Mouse (Mus musculus): Measurements from ENCODE around the gene Capg.
"Not testable (repeated sequence)": the region's sequence is repeated elsewhere in the genome, so short reads cannot be mapped to it uniquely, and the experiment has no call there.

Capg gene

DNA sequence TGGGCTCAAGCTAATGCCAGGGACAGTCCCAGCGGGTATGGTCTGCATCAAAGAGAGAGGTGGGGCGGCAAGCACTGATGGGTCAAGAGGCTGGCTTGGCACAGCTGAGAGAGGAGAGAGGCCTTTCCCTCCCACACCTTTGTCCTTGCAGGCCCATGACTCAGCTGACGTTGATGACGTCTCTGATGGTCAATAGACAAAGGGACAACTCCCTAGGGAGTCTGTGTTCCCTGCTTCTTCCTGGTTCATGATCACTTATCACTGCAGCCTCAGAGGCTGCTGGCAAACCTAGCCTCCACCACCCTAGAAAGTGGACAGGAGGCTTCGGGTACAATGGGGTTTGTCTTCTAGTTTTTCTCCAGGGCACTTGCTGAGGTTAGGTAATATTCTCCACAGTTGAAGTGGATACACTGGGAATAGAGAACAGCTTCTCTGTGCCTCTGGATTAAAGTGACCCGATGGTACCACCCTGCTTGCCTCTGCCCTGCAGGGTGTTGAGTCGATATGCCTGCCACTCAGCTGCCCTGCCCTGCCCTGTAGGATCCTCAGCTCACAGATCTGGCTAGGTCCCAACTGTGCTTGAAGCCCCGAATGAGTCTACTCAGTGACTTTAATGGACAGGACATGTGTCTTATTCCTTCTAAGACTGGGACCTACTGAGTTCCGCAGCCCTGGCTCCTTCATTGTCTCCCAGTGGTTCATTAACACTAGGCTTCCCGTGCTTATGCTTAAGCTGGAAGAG, 15.6 kb upstream of the Capg start:
- DNase-seq (ENCODE audit: extremely low read depth, low read depth, low spot score): no peak

DNA sequence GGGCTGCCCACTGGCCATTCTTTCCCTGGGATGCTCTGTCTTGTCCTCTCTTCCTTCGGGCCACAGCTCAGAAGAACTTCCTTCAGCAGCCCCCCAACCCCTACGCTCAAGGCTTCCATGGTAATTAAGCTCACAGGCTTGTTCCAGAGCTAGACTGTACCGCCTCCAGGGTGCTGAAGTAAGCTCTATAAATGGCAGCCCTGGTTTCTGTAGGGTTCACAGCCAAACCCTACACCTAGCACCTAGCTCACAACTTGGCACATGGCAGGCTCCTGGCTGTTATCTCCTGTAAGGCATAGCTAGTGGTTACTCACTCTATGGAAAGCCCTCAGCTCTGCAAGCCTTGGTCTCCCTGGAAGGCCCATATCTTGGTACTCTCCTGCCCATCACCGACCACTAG, 11.6 kb upstream of the Capg start:
- DNase-seq (ENCODE audit: extremely low read depth, low read depth, low spot score): no peak

DNA sequence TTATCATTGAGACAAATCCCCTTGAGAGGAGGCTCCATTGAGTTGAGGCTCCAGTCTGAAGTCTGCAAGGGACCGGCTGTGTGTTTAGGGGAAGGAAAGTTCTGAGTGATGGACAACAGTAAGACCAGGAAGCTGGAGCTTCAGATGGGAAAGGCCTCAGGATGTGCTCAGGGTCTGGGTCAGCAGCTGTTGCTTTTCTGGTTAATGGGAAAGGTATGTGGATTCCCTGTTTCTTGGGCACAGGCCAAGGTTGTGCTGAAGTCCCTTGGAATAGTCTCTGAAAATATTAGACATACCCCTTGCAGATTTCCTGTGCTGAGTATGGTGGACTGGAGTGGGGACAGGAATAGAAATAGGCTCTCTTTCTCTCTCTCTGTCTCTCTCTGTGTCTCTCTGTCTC, 10.6 kb upstream of the Capg start:
- not testable (repeated sequence) for DNase-seq (ENCODE audit: extremely low read depth, low read depth, low spot score)

DNA sequence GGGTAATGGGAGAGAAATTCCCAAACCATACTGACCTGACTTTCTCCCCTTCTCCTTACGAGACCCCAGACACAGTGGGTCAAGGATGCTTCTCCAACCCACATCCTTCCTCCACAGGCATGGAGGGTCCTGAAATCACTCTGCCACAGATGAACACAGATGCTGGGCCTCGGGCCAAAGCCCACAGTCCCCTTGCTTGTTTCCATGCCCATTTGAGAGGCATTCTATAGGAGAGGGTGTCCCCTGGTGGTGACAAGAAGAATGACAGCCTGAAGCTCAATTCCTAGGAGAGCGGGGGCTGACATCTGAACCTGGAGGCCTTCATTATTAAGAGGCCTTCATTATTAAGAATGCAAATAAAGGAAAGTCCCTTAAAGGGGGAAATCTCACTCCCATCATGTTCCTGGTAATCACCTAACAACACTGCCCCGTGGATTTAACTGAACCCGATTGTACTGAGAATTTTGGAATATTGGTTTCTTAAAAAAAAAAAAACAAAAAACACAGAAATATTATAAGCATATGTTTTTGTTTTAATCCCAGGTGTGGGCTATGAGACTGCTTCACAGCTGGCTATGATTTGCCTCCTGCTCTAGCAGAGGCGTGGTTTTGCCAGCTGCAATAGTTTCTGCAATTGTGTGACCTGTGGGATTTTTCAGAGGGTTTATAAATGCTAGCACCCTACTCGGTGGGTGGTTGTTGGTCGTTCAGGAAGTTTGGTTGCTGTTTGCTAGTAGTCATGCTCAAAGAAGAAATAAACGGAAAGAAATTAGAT, 10.0 kb upstream of the Capg start:
- no peak for DNase-seq (ENCODE audit: extremely low read depth, low read depth, low spot score)

DNA sequence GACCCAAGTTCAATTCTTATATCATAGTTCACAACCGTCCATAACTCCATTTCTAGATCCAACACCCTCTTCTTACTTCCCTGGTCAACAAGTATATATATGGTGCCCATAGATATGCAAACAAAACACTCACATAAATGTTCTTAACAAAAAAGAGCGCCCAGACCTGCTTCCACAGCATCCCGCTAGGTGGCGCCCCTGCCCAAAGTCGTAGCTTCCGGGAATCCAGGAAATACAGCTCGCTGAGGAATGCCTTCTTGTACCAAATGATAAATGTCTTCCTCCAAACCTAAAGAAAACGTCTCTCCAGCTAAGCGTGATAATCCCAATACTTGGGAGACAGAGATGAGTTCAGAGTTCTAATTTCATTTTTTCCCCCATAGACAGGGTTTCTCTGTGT, 9.0 kb upstream of the Capg start:
- DNase-seq (ENCODE audit: extremely low read depth, low read depth, low spot score): no peak

DNA sequence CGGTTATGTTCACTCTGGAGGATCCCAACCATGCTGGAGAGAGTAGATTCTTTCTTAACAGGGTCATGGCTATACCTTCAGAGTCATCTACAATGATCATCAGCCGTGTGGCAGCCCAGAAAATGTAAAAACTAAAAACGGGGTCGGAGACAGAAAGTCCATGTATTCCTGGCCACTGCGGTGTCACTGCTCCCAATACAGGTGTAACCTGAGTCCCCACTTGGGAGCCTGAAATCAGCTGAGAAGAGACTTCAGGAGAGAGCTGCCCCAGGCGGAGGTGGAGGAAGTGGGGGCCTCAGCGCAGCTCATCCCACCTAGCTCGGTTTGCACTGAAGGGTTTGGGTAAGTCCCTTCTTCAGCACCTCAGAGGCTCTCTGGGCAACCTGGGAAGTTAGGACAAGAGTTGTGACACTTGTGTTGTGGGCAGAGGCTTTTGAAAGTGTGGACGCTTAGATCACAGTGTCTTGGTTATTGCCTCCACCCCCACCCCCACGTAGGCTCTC, 6.1 kb upstream of the Capg start:
- no peak for DNase-seq (ENCODE audit: extremely low read depth, low read depth, low spot score)

DNA sequence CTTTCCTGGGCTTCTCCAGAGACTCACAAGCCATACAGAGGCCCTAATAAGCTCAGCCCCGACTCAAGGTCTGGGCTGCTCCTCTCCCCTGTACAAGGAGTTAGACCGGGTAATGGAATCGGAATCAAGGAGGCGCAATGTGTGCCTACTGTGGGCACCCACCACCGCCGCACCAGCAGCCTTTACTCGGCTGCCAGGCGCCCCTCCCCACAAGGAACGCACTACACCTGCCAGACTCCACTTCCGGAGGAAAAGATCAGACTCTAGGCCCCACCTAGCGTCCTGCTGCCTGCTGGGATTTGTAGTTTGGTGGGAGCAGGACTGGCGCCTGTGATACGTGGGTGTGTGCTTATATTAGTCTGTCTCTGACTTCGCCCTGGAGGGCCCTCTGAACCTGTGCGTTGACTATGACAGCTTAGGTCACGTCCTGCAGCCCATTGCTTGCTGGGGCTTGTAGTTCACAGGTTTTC, 5.6 kb upstream of the Capg start:
- peak; percentile 94 for DNase-seq (ENCODE audit: extremely low read depth, low read depth, low spot score)

DNA sequence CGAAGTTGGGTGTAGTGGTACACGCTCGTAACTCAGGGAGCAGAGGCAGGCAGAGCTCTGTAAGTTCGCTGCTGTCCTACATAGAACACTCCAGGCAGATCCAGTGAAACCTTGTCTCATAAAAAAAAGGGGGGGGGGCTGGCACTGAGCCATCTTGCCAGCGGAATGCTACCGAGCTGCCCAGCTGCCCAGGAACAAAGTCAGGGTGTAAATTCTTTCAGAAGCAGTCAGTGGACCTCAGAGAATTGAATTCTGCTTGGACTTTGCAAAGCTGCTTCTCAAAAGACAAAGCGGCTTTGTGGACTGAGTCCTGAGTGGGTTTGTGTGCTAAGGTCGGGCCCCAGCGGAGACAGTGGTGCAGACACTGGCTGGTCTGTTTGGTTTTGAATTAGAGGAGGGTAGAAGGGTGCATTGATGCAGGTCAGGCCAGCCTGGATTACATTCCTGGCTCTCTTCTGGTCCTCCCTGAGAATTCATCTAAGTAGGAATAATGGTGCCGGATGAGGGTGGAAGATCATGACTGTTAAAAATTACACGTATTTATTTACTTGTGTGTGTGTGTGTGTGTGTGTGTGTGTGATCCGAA, 833 bp upstream of the Capg start:
- no peak for DNase-seq (ENCODE audit: extremely low read depth, low read depth, low spot score)

DNA sequence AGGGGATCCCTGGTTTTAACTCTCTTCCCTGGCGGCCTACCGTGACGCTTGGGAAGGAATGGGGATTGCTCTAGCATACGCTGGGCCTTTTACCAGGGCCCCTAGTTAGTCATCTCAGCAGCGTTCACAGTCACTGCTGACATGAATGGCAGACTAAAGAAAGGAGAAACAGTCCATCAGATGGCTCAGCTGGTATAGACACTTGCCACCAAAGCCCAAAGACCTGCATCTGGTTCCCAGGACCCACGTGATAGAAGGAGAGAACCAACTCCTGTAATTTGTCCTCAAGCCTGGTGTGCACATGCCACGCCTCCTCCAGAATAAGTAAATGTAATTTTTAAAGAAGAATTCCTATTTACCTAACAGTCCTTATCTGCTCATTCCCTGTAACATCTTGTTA, 1.2 kb downstream of the Capg start:
- no peak for DNase-seq (ENCODE audit: extremely low read depth, low read depth, low spot score)

DNA sequence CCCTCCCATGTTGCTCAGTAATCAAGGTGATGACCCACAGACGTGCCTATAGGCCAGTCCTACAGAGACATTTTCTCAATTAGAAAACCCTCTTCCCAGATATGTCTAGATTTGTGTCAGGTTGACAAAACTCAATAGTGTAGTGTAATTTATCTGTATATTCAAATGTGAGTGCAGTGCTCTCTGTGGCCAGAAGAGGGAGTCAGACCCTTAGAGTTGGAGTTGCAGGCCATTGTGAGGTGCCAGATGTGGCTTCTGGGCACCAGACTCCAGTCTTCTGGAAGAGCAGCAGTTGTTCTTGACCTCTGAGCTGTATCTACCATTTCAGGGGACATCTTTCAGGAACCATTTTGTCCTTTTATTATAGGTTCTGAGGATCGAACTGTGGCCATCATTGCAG, 2.9 kb downstream of the Capg start:
- no peak for DNase-seq (ENCODE audit: extremely low read depth, low read depth, low spot score)

DNA sequence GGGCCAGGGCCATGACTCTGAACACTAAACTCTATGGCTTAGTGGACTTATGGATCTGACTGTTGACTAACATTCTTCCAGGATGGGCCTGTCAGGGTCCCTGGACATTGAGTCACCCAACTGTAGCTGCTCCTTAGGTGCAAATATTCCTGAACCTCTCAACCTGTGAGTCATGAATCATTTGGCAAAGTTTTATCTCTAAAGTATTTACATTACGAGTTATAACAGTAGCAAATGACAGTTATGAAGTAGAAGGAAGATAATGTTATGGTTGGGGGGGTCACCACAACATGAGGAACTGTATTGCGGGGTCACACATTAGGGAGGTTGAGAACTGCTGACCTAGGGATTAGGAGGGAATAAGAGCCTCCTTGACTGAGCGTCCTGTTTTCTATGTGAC, 3.7 kb downstream of the Capg start:
- DNase-seq (ENCODE audit: extremely low read depth, low read depth, low spot score): no peak

DNA sequence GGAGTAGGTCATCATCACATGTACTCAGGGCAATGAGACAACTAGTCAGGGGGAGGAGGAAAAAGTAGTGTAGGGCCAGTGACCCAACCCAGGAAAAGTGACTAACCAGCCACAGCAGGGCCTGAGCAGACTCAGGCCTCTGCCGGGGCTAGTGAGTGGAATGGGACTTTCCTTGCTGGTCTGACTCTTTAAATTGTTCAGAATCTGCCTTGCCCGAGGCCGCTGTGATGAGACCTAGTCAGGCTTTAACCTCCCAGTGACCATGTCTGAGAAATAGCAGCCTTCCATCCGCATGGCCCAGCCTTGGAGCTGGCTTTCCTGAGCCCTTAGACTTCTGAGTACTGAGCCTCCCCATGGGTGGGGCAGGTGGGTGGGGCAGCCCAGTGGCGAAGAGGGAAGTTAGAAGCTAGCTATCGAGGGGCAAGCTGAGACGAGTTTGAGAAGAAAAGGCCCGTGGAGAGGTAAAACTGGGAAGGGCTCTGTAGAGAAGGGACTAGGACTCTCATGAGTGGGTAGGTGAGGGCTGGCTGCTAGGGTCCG, 4.9 kb downstream of the Capg start:
- DNase-seq (ENCODE audit: extremely low read depth, low read depth, low spot score): no peak

DNA sequence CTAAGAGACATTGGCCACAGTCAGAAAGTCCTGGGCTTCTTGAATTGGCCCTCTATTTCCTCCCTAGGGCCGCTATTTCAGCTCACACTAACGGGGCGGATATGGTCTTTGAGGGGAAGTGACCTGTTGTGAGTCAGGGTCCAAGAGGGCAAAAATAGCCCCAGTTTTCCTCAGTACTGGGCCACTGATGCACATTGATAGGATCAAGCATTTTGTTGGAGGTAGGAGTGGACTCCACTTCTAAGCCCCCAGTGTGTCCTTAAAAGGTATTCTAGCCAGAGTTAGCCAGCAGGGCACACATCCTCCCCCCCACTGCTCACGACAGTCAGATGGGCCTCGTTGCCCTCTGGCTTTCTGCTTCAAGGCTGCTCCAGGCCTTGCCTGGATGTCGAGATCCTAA, 5.8 kb downstream of the Capg start:
- no peak for DNase-seq (ENCODE audit: extremely low read depth, low read depth, low spot score)

DNA sequence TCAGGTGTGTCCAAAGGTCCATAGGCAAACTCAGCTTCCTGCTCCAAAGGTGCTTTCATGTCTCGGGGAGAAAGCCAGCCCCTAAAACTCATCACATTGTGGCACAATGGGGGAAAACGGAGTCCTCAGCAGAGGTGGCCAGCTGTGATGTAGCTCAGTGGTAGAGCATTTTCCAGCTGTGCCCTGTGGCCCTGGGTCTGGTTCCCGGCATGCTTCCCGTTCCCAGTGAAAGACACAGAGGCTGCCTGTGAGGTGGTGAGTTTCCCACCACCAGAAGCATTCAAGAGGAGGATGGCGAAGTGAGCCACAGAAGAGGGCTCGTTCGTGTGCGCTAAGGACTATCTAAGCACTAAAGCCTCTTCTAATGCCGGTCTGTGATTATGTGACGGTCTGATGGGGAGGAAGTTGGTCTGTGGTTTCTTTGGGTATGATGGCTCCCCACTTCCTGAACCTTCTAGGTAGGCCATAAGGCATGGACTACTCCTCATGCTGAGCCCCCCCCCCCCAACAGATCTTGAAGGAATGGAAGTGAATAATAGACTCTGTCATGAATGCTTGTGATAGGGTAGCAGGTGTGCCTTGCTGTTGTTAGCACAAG, 6.4 kb downstream of the Capg start:
- DNase-seq (ENCODE audit: extremely low read depth, low read depth, low spot score): no peak

DNA sequence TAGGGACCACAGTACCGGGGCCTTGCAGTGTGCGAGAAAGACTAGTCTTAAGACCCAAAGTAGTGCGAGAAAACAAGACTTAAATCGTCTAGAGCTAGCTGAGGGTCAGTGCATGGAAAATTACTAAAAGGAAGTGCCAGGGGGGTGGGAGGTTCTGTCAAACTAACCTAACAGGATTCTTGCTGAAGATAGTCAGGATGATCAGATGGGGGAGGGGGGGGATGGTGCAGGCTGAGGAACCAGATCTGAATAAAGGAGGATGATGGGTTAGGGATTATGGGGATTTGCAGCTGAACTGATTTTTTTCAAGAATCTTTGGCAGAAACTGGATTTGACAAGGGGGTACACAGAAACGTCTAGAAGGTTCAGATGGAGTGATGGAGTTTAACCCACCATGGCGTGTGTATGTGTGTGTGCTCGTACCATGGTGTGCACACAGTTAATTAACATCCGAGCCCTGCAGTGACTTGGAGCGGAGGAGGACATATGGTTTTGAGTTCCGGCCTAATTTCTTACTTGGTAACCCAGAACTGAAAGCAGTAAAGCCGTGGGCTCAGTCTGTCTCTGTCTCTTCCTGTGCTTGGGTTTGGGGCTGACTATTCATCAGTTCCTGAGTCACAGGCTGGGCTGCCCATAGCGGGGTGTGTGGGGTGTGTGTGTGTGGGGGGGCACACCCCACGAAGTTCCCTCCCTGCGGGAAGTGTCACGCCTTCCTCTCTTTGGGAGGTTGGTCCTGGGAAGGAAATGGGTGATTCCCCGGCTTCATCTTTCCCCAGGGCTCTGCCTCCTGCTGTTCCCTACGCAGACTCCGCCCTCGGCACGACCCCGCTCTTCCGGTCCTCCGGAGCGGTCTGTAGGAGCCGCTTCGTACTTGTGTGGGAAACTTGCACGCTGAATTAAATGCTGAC, 8.2 kb downstream of the Capg start:
- DNase-seq (ENCODE audit: extremely low read depth, low read depth, low spot score): no peak

DNA sequence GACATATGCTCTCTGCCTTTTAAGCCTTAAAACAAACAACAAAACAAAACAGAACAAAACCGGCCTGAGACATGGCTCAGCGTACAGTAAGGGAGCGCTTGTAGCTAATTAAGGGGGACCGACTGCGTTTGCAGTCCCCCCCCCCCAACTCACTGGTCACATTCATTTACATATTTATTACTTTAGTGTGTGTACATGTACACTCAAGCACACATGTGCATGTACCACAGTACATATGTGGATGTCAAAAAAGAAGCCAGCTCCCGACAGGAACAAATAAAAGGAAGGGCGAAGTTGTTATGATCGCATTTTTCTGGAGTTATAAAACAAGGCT, 8.9 kb downstream of the Capg start:
- no peak for DNase-seq (ENCODE audit: extremely low read depth, low read depth, low spot score)

DNA sequence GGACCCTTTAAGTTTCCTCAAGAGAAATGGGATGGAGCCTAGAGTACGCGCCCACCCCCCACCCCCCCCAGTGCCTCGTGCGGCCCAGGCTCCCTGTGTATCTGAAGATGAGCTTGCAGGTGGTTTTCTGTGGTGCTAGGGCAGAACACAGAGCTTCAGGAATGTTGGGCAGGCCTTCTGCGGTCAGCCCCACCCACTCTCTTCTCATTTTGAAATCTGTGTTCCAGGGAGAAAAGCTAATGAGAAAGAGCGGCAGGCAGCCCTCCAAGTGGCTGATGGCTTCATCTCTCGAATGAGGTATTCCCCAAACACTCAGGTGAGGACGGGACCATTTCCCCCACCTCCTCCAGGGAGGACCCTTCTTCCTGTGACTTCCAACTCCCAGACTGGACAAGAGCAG, 16.6 kb downstream of the Capg start:
- no peak for DNase-seq (ENCODE audit: extremely low read depth, low read depth, low spot score)

DNA sequence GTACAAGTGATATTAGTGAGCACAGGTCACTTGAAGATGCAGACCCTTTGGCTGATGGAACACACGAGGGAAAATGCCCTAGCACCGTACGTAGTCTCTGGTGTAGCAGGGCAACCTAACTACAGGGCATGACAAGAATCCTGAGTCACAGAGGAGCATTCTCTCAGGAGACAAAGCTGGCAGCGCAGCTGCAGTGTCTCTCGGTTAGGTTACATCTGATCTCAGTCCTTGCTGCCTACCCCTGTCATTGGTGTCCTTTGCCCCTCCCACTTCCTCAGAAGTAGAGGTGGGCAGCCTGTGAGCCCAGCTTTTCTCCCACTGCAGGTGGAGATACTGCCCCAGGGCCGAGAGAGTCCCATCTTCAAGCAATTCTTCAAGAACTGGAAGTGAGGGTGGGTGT, 18.3 kb downstream of the Capg start:
- no peak for DNase-seq (ENCODE audit: extremely low read depth, low read depth, low spot score)

DNA sequence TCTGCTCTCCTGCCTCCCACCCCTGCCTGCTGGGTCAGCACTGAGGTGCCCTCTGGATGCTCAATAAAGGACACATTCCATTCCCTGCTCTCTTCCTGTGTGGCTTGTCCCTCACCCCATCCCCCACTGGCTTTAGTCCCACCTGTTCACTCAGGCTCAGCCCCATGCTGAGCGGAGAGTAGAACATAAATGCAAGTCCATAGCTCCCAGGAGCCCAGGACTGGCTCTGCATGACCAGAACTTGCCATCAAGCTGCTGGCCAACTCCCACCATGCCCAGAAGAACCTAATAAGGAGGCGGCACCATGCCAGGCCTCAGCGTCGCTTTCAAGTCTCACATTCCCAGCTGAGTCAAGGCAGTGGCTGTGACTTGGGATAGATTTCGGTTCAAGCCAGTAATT, 18.7 kb downstream of the Capg start:
- DNase-seq (ENCODE audit: extremely low read depth, low read depth, low spot score): no peak

DNA sequence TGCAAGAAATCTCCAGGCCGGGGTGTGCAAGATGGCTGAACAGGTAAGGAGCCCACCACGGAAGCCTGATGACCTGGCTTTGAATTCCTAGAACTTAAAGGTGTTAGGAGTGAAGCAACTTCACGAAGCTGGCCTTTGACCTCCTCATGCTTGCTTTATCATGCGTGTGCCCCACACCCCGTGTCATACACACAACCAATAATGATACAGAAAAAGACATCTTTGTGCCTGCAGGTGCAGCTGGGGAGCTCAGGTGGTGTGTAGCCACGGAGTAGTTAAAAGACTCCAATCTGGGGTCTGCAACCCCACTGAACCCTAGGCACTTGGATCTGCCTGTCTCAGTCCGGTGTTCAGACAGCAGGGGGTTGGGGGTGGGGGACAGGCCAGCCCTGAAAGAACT, 21.3 kb downstream of the Capg start:
- DNase-seq (ENCODE audit: extremely low read depth, low read depth, low spot score): no peak
